Mouse (Mus musculus) liver, embryonic 14.5 days (tissue): ENCODE results near the gene Khdrbs2.

Experiments
- CTCF ChIP-seq: IDR thresholded peaks from 2 replicates; pipeline ENCODE4 v1.5.1; 2016; ENCODE audit warnings: antibody characterized with exemption, low read depth, control low read depth
- EP300 ChIP-seq: IDR thresholded peaks from 2 replicates; pipeline ENCODE4 v1.6.1; 2016; ENCODE audit warnings: antibody characterized with exemption, low read depth

GRCm38 (mm10) chr1:32363539-32363938 is 191.0 kb downstream of the Khdrbs2 start:
- TF ChIP-seq CTCF = no peak
- no peak for TF ChIP-seq EP300
